Mouse (Mus musculus): ENCODE measurements around the gene Lhx9.

Lhx9 gene

DNA sequence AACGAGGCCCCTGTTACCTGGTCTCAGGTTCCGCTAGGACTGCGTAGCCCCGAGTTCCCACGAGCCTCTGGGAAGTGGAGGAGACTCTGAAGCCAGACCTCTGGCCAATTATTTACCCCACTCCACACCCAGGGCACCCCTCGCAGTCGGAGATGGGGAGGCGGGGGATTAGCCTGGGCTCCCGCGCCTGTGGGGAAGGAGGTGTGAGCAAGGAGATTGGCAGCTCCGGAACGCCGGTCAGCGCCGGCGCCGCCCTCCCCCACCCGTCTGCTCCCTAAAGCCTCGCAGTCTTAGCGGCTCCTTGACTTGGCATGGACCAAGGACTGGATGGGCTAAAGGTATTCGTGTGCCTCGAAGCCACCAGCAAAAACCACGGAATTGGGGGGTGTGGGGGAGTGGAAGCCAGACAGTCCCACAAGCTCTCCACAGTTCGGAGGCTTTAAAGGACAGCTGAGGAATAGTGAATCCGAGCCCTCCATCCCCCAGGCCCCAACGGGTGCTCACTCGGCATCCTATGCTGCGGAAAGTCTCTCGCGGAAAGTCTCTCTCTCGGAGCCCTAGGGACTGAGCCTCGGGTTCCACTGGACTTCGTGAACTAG lies at the start of gene Lhx9:
Lhx9 (minus strand) TSS at position 67 of the 599 bp plus-strand sequence.
- DNase-seq, result peak in 1 of 2 experiments; percentile 31

DNA sequence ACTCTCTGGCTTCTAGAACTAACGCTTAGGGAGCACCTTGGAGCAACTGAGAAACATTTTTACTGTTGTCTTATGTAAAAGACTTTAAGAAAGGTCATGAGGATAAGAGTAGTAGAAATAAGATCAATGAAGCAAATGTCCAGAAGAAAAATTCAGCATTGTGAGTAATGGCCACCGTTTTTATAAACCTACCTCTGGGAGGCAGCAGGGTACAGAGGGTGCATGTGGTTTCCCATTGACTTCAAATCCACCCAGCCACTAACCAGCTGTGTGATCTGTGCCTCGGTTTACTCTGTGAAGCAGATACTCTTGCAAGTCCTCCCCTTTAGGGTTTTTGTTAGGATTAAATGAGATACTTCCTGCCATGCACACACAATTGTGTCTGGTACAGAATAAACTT lies 47.7 kb upstream of the Lhx9 start:
- no peak for DNase-seq

DNA sequence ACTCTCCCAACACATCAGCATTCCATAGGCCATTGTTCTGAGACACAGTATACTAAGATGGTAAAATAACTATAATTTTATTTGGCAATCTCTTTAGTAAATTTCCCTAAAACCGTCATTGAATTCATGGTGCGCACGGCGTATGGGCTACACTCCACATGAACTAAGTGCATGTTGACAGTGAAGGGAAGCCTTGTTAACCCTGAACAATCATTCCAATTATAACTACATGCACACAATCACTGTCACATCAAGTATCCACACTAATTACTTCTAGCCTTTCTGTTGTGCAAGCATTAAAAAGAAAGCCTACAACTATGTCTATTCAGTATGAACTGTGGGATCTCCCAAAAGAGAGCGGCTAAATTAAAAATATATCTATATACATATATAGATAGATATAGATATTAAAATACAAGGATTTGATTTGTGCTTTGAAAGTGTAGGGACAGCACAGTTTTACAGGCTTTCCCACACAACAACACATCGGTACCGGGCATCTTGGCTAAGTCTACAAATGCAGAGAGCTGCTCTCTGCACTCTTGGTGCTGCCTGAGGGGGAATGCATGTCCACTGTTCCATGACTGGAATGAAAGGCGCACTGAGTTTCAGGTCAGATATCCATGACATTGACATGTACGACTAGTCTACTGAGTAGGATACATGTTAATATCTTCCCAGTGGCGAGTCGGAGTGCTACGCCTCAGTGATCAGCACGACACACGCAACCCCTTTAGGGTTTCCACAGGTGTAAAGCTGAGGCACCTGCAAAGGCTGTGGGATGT lies 29.3 kb upstream of the Lhx9 start:
- DNase-seq, result no peak

DNA sequence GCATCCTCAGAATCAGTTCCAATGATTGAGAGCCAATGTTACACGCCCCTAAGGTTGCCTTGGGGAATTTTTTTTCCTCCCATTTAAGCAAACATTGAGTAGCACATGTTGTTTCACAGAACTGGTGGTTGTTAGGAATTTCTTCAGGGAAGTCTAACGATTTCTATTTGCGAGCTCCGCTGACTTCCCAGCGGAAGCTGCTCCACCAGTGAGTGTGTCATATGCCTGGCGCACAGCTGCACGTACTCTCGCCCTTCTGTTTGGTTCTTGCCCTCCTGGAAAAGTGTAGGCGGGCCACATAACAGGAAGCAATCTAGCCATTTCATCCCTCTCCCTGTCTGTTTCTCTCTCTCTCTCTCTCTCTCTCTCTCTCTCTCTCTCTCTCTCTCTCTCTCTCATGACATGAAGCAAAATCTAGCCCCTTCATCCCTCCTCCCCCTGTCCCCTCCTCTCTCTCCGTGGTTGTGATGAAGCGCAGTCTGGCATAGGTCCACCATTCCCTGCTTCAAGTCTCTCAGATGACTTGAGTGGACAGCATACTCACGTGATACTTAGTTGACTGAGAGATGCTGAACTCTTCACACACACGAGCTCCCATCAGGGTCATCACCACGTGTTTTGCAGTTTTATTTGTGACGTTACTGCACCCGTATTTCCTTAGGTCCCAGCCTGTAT lies 28.1 kb upstream of the Lhx9 start:
- no peak for DNase-seq

DNA sequence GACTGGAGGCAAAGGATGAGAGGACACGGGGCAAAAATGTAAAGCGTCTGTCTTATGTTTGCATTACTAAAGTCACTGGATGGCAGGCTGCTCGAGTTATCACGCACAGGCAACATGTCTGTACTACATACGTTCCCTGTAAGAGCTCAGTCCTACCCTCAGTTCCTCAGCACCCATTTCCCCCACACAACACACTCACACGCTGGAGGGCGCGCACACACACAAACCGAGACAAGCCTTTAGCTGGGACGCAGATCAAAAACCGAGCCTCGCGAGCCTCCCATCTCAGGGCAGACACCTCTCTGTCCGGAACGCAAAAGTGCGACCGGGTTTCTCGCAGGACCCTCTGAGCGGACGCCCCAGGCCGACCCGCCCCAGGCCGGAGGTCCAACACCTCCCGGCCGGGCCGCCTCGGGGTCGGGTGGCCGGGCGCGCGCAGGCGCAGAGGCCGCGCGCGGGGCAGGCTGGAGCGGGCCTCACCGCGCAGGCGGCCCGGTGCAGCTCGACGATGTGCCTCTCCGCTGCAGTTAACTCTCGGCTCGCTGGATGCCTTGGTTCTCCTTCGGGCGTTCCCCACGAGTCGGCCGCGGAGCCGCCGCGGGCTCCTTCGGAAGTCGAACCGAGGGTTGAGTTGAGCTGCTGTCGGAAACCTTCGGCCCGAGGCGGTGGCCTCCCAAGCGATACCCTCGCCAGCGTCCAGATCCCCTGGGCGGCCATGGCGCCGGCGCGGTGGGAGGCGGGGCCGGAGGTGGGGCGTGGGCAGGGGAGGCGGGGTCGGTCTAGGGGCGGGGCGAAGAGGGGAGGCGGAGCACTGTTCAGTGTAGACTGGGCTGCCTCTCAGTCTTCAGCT lies 7.9 kb upstream of the Lhx9 start, which contains the start of gene 2310009B15Rik:
2310009B15Rik (minus strand) TSS at position 752 of the 850 bp plus-strand sequence.
- peak; percentile 87 to 90 for DNase-seq

DNA sequence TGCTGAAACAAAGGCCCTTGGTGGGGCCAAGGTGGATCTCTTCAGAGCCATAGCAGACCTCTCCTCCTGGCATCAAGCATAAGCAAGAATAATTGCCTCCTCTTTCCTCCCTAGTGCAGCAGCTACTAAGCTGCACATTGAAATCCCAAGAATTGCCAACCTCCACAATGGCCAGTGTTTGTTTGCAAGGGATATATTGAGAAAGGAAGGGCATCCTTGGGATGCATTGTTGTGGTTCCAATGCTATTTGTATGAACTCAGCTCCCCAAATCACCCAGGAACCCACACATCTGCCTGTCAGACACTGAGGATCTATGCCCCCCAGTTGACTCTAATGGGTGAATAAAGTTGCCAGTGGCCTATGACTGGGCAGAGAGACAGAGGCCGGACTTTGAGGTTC lies 2.4 kb upstream of the Lhx9 start:
- DNase-seq, result no peak

DNA sequence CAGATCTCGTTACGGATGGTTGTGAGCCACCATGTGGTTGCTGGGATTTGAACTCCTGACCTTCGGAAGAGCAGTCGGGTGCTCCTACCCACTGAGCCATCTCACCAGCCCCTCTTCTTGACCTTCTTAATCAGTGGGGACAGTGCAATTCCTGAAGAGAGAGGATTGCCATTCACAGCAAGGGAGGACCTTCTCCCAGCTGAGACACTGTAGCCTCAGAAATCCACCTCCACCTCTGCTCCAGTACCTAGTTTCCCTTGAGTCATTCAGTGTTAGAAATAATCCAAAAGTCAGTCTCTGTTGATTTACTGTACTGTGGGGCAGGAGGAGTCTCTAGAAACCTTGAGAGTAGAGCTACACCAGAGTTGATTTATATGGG lies 1.8 kb upstream of the Lhx9 start:
- DNase-seq, result no peak

DNA sequence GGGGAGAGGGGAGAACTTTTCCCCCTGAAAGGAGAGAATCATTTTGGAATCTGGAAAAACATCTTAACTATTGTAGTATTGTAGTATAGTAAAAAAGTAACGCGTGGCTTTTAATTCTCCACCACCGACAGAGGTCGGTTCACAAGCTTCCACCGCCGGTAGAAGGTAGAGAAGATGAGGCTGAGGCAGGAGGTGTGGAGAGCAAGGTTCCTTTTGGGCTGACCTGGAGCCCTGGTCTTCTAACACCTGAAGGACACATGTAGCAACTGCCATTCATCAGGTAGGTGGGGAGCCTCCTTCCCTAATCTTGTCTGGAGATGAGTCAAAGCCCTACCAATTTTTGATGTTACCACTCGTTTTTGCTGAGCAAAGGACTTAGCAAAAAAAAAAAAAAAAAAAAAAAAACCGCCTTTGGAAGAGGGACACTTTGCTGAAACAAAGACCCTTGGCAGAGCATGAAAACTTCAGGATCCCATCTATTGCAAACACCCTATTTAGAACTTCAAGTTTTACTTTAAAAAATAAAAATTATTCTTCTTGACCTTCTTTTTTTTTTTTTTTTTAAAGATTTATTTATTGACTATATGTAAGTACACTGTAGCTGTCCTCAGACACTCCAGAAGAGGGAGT lies 1.3 kb upstream of the Lhx9 start:
- no peak for DNase-seq

DNA sequence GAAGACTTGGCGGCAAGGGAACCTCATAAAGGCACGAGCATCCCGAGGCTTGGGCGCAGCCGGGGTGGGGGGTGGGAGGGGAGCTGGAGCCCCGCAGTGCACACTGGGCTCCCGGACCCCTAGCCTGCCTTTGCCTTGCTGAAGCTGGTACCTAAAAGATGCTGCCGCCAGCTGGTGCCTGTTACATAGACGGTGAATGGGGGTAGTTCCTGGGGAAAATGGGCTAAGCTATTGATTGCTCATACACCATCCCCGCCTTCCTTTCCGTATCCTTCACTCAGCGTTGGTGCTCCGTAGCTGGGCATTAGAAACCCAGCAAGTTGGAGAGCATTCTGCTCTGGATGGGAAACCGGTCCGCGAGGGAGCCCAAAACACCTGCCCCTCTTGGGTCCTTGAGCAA lies 351 bp downstream of the Lhx9 start:
- DNase-seq, result no peak

DNA sequence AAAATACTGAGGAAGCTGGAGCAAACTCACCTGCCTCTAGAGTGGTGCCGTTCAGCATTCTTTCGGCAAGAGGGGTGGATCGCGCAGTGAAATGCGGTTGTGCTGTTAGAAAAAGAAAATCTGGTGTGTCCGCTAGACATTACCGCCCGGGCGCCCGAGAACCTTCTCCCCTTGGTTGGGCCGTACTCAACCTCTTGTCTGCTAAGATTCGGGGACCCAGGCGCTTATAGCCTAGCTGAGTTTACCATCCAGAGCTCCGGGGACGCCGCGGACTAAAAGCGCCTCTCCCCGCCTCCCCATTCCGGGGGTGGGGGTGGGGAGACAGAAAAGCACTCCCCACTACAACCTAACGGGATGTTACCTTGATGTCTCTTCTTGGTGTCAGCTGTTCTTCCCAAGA lies 1.2 kb downstream of the Lhx9 start:
- DNase-seq, result no peak

DNA sequence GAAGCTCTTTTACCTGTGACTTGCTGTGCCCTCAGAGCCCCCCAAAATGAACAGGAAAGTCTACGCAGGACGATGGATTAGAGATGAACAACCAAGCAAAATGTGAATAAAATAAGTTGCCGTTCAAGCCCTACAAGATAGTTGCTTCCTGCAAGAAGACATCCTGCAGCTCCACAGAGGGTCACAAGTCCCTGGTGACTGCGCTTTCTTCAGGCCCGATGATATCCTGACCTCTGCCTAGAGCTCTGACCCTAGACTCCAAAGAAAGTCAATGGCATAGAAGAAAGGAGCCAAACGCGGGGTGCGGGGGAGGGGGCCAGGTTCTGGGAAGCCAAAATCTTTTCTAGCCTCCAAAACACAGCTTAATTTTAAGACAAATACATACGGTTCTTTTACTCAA lies 1.8 kb downstream of the Lhx9 start:
- DNase-seq, result no peak

DNA sequence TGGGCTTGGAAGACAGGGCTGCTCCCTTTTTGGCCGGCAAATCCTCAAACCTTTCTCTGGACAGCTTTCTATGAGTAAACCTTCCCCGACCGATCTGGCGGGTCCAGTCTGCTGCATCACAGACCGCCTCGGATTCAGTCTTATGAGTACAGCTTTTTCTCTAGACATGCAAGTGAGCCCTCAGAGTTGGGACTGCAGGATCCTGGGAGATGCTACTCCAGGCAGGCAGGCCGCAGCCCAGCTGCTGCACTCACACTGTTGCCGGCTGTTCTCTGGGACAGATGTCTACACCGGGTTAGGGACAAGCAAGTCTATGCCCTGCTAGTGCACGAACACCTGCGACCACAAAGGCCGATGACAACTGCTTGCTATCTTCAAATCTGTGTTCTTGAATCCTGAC lies 2.2 kb downstream of the Lhx9 start:
- no peak for DNase-seq

DNA sequence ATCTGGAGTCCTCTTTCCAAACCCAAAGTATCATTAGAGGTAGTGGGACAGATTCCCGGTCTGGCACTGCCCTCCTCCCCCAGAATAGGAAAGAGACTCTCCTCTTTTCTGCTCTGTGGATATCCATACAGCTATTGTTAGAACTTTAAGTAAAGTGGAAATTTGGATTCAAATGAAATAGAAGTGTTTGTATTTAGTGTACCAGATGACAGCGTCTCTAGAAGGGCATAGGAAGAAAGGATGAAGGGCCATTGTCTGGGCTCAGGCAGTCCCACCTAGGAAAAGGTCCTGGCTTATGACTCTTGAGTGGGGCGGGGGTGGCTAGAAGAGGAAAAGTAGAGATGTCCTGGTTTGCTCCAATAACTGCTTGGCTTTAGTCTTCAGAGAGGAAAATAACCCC lies 2.9 kb downstream of the Lhx9 start:
- DNase-seq, result no peak

DNA sequence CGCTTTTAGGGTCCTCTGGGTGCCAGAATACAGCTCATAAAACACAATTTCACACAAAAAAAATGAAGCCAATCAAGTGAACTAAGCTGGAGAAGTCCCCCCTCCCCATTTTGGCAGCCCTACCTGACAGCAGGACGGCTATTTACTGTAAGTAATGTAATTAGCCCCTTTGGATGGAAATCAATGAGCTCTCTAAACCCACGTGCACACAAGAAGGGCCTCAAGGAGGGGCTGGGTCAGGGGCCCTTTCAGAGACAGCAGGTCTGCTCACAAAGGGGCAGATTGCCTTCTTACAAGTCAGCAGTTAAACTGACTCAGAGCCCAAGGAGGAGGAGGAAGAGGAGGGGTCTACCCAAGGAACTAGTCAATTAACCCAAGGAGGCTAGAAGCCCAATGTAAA lies 4.2 kb downstream of the Lhx9 start:
- DNase-seq, result no peak

DNA sequence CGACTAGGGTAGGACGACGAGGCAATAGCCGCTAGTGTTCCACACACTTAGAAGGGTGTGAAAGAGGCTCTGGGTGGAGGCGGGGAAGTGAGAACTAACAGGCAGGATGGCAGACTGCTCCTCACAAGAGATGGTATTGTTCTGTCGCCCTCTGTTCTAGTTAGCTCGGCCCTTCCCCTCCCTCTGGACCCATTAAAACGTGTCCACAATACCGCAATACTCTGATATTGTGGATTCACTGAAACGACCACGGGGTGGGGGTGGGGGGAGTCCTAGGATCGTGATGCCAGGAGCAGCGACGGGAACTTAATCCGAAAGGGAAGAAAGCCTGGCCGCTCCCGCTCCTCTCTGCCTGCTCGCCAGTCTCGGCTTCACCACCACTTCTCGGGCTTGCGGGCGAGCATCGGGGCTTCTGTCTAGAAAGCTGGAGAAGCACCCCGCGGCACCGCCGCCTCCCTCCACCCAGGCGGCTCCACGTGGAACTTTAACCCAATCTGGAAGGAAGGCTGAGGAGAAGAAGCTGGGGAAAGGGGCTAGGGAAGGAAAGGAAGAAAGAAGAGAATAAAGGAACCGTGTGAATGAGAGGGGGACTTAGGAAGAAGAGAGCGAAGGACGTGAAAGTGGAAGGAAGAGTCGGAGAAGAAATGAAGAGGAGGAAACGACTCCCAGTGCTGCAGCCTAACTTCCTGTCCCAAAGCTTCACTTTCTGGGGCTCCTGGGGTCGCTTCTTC lies 4.9 kb downstream of the Lhx9 start:
- peak in 1 of 2 experiments; percentile 30 for DNase-seq

DNA sequence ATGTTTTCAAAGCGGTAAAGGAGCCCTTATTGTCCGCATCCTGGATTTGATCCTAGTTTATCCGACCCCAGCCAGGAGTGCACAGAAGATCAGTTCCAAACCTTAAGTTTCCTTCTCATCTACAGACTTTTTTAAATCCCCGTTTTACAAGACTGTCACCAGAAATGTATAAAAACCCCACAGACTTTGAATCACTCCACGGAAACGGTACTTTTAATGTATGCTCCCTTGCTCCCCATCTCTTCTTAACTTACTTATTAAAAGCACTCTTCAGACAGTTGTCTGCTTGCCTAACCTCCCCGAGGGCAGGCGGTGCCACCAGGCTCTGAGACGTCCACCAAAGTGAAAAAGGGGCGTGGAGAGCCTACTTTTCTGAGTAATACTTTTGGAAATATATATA lies 5.6 kb downstream of the Lhx9 start:
- DNase-seq, result no peak

DNA sequence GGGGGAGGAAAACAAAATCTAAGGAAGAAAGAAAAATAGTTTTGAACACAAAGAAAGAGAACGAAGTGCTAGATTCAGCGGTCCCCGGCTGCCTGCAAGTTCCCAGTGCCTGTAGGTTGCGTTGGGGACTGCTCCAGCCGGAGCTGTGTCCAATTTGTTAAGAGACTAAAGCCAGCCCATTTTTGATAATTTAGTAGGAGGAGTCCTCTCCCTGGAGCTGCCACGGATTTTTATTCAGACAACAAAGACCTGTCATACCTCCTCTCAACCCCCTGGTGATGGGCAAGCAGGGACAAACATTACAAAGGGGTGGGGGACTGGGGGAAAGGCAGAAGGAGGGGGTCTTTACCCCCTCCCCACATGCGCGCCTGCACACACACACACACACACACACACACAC lies 6.1 kb downstream of the Lhx9 start:
- no peak for DNase-seq

DNA sequence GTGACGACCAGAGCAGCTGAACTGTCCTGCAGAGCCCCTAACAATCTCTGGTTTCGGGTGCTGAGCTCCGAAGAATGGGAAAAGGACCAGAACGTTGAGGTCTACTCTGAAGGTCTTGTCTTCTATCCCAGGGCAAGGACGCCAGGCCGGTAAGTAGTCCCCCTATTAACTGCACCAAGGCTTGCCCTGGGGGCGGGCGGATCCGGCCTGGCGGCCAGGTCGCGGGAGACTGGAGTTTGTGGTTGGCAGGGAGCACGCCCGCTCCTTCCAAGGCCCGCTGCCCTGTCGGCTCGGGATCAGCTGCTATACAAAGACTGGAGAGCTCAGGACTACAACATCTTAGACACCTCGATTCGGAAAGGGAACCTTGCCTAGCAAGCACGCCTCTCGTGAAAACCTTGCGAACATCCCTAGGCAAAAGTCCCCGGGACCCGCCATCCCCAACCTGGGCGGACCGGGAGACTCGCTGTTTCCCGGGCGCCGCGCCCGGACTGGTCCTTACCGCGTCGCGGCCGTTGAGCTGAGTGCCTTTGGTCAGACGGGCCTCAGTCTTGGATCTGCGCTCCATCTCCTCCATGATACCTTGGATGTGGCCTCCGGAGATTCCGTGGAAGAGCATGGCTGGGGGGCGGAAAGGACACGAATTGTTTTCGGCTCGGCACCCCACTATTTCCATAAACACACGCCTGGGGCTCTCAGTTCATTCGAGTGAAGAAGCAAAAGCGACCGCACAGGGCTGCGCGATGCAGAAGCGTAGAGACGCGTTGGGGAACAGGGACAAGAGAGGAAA lies 6.9 kb downstream of the Lhx9 start:
- peak; percentile 49 to 65 for DNase-seq

DNA sequence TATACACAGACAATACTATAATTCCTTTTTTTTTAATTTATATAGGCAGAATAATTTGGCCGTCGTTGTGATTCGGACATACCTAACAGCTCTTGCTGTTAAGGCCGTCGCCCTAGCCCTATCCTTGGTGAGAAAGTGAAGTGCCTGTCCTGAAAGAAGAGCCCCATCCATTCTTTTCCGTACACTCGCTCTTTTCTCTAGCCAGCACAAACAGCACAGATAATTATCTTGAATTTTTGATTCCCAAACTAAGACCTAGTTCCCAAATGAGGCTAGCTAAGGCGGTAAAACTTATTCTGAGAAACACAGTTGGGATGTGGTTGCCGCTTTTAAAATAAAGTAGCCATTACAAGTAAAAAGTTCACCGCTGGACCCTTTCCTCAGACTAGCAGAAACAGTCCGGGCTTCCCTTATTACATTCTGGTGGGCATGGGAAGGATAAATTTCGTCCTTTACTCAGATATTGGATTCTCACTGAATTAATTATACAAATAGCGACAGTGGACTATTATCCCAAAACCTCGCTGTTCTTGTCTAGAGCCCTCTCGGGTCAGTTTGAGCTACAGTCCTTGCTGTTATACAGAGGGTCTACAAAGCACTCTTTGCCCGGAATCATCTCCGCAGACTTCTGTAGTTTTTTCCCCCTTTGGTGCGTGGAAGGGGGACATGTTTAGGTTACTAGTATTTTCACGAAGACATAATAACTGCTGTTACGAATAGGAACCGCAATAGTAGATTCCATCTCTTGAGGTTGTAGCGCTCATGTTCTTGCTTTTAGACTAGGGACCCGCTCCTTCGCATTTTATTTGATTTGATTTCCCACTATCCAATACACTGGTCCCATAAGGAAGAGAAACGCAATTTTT lies 7.7 kb downstream of the Lhx9 start:
- DNase-seq, result no peak

DNA sequence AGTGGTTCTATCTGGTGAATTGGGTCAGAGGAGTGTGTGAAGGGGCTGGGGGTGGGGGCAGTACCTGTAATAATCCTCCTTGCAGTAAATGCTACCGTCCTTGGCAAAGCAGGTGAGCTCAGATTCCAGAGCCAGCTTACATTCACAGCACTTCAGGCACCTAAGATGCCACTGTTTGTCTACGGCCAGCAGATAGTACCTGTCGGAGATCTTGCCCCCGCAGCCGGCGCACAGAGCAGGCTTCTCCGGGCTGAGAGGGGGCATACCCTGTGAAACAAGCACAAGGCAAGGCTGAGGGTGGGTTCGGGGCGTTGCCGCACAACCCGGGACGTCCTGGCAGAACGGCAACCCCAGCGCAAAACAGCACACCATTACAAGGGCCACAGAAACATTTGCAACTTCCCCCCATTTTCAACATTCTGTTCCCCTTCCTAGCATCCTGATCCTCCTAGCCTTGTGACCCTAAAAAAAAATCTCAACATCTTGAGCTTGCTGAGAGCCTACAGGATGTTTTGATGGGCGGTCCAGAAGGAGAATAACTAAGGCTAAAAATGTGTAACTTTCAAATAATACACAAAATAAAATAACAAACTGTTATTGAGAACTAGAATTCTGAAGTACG lies 8.5 kb downstream of the Lhx9 start:
- DNase-seq, result no peak

Measured in cerebellum, postnatal 25 days (tissue).